Mouse (Mus musculus) embryonic facial prominence, embryonic 13.5 days (tissue): Measurements from ENCODE around the gene Zfp865. TPM values are rescaled to one million over a fixed set of nuclear protein-coding genes. Genes with fewer than 3 reads are reported as not detected.
"Not testable (repeated sequence)": the region's sequence is repeated elsewhere in the genome, so short reads cannot be mapped to it uniquely, and the experiment has no call there.

Experiments
- ATAC-seq: fragments of 200-750 bp; cut with Nextera tagmentation; 2 replicates; pipeline ENCODE4 v1.8.0; 2017; ENCODE audit warnings: low read depth; ENCODE audit not compliant: insufficient number of reproducible peaks, insufficient read depth, low FRiP score, low TSS enrichment
- H3K27ac ChIP-seq: fragments of 300-500 bp; sonication (generic); 2 replicates; pipeline ENCODE4 v1.5.1; 2015; ENCODE audit warnings: moderate library complexity, mild to moderate bottlenecking, inconsistent platforms
- H3K27me3 ChIP-seq: fragments of 300-500 bp; sonication (generic); 2 replicates; pipeline ENCODE4 v1.6.1; 2015; ENCODE audit warnings: mild to moderate bottlenecking, inconsistent platforms
- H3K36me3 ChIP-seq: fragments of 300-500 bp; sonication (generic); 2 replicates; pipeline ENCODE4 v1.6.1; 2015; ENCODE audit warnings: mild to moderate bottlenecking, inconsistent platforms
- H3K4me1 ChIP-seq: fragments of 300-500 bp; sonication (generic); 2 replicates; pipeline ENCODE4 v1.6.1; 2015; ENCODE audit warnings: inconsistent platforms
- H3K4me2 ChIP-seq: fragments of 300-500 bp; sonication (generic); 2 replicates; pipeline ENCODE4 v1.6.1; 2015; ENCODE audit warnings: moderate library complexity, mild to moderate bottlenecking, inconsistent platforms
- H3K4me3 ChIP-seq: fragments of 300-500 bp; sonication (generic); 2 replicates; pipeline ENCODE4 v1.5.1; 2015; ENCODE audit warnings: mild to moderate bottlenecking, inconsistent platforms
- H3K9ac ChIP-seq: fragments of 300-500 bp; sonication (generic); 2 replicates; pipeline ENCODE4 v1.6.1; 2015; ENCODE audit warnings: mild to moderate bottlenecking, inconsistent platforms
- H3K9me3 ChIP-seq: fragments of 300-500 bp; sonication (generic); 2 replicates; pipeline ENCODE4 v1.6.1; 2016; ENCODE audit warnings: inconsistent platforms
- WGBS: fragments of 180-500 bp; shearing (Covaris S2); methylation state at CpG from one replicate; pipeline ENCODE4 v1.1.7; 2015; ENCODE audit warnings: mixed read lengths; 5-methylcytosine and 5-hydroxymethylcytosine counted together
- polyA plus RNA-seq: library from polyadenylated mRNA; unstranded; fragments of >200 nt; fragmentation: Nextera tagmentation; extraction: Ambion mirVana; gene quantifications from 2 replicates; pipeline ENCODE4 v1.2.1, GENCODE M21; 2015

Gene Zfp865
- polyA plus RNA-seq, 1 experiment from 2014 or later: 7.9 TPM

DNA sequence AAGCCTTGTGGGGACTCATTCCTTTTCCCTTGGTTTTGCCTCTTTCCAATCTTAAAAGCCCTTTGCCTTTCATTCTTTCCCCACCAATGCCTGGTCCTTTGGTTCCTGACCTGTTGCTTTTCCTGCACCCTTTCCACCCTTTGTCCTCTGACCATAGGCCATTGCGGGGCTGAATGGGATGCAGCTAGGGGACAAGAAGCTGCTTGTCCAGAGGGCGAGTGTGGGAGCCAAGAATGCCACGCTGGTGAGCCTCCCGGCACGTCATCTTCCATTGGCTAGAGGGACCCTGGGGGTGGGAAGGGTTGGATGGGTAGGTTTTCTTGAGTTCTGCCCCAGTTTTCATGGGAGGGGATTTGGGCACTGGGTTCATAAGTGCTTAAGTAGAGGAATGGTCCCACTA lies 54.8 kb downstream of the Zfp865 start:
- 93% methylated on average over 5 of the region's 5 CpGs for WGBS
- no peaks in the 10 kb centered on the region for H3K9me3 ChIP-seq
- no peaks in the 10 kb centered on the region for H3K27me3 ChIP-seq
- H3K27ac ChIP-seq: no peak overlapping the region
- H3K4me1 ChIP-seq: no peaks in the 10 kb centered on the region
- H3K36me3 ChIP-seq: peaks cover 83% of the 10 kb centered on the region
- ATAC-seq: no peak
- H3K9ac ChIP-seq: no peak overlapping the region
- H3K4me3 ChIP-seq: no peak overlapping the region
- H3K4me2 ChIP-seq: no peak overlapping the region

DNA sequence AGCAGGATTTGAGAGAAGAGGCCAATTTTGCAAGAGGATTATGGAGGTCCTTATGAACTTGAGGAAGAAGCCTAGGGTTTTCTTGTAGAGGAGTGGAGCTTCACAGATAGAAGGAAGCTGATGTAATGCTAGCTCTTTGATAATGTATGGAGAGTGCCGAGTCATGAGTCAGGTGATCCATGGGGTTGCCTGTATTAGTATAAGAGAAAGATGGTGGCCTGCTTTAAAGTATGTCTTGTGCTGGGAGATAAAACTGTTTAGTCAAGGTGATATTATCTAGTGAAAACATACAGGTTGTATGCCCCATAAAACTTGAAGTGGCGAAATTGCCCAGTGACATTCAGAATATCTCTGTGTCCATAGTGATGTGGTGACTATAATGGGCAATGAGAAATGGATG lies 56.8 kb downstream of the Zfp865 start:
- Histone ChIP-seq H3K27me3 (no peaks in the 10 kb centered on the region), H3K9me3 (no peaks in the 10 kb centered on the region), H3K9ac (no peak overlapping the region), H3K27ac (no peak overlapping the region), H3K36me3 (peaks cover 65% of the 10 kb centered on the region), H3K4me2 (no peak overlapping the region), H3K4me3 (no peak overlapping the region), H3K4me1 (peaks cover 9% of the 10 kb centered on the region)
- ATAC-seq: no peak
- 81% methylated on average over 2 of the region's 2 CpGs for WGBS

DNA sequence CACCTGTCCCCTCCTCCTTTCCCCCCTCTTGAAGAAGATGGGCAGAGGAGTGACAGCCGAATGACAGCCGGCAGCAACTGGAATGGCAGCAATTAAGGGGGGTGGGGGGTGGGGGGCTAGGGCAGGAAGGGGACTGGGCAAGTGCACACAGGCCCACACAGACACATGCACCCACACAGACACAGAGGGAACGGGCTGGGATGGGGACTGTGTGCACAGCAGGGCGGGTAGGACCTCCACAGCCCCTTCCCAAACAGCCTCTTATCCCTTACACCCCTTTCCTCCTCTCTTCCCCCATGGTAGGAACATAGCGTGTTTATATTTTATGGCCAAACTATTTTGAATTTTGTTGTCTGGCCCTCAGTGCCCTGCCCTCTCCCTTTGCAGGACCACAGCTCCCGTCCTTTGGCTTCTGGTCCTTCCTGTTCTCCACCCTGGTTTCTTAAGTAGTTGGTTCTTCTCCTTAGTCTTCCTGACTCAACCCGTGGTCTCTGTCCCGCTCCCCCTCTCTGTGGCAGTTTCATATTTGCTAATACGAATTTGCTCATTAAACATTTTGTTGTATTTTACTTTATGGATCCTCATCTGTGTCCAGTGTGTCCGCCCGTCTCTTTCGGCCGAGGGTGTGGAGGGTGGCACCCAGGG lies 59.3 kb downstream of the Zfp865 start:
- H3K9ac ChIP-seq: peak overlapping the region; percentile 97

DNA sequence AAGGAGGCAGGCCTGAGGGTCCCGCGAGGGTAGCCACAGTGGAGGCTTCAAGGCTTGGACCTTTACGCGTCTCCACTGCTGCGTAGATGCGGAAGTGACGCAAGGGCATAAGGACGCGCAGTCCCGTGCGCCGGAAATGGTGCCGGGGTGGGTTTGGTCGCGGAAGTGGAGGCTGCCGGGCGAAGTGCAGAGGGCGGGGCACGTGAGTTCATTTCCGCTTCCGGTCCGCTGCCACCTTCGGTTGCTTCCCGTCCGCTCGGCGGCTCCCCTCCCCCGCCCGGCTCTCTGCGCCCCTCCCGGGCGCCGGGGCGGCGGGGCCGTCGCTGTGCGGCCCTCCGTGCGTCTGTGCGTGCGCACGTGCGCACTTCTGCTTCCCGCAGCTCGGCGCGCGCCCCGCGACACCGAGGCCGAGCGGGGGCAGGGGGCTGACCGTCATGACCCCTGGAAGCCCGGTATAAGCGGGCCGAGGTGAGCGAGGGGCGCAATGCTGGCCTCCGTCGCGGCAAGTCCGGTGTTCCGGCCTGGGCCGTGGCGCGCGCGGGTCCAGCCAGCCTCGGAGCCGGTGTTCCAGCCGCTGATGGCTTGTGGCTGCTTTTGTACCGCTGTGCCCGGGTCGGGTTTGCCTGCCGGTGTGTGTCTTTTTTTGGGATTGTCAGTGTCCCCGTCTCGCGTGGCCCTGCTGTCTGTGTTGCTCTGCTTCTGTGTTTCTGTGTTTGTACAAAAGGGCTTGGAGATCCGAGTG lies 60.0 kb downstream of the Zfp865 start, which contains the start of gene Epn1:
Epn1 (plus strand) TSS at position 226 of the 742 bp plus-strand sequence.
- Histone ChIP-seq H3K36me3 (peaks cover 52% of the 10 kb centered on the region), H3K4me1 (peaks cover 12% of the 10 kb centered on the region), H3K27me3 (no peaks in the 10 kb centered on the region), H3K4me3 (peak within 1 kb of the TSS; percentile 99), H3K27ac (peak within 1 kb of the TSS; percentile 93), H3K4me2 (peak within 1 kb of the TSS; percentile 74), H3K9ac (peak within 1 kb of the TSS; percentile 97), H3K9me3 (no peaks in the 10 kb centered on the region)
- ATAC-seq: peak; percentile 91
- under 1% methylated on average over 81 of the region's 81 CpGs for WGBS

More for the DNA sequence above, 59.3 kb downstream of the Zfp865 start:
- H3K4me1 ChIP-seq: peaks cover 12% of the 10 kb centered on the region
- H3K9me3 ChIP-seq, H3K27me3 ChIP-seq, ATAC-seq: not testable (repeated sequence)
- whole genome bisulfite sequencing: 49% methylated on average over 11 of the region's 13 CpGs
- peak overlapping the region; percentile 99 for H3K4me3 ChIP-seq
- peak overlapping the region; percentile 93 for H3K27ac ChIP-seq
- H3K36me3 ChIP-seq: peaks cover 55% of the 10 kb centered on the region
- H3K4me2 ChIP-seq: peak overlapping the region; percentile 74

DNA sequence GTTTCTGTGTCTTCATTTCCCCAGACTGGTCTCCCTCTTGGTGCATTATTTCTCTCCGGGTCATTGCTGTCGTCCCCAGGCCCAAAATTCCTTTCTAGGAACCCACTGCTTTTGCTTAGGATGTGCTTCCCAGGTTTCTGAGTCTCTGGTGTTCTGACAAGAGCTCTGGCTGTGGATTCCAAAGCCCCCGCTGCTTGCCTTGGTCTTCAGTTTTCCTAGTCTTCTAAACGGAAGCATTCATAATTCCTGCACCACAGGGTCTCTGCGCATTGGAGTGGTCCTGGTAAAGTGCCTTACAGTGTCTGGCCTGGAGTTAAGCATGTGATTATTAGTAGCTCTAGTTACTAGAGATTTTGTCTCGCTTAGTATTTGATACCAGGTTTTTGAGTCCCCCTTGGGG lies 60.6 kb downstream of the Zfp865 start:
- Histone ChIP-seq H3K27ac (peak overlapping the region; percentile 93), H3K27me3 (no peaks in the 10 kb centered on the region), H3K9ac (peak overlapping the region; percentile 97), H3K4me1 (peaks cover 12% of the 10 kb centered on the region), H3K36me3 (peaks cover 53% of the 10 kb centered on the region), H3K4me2 (peak overlapping the region; percentile 74), H3K4me3 (peak overlapping the region; percentile 99), H3K9me3 (no peaks in the 10 kb centered on the region)
- ATAC-seq: no peak
- WGBS: 8% methylated on average over 6 of the region's 6 CpGs

DNA sequence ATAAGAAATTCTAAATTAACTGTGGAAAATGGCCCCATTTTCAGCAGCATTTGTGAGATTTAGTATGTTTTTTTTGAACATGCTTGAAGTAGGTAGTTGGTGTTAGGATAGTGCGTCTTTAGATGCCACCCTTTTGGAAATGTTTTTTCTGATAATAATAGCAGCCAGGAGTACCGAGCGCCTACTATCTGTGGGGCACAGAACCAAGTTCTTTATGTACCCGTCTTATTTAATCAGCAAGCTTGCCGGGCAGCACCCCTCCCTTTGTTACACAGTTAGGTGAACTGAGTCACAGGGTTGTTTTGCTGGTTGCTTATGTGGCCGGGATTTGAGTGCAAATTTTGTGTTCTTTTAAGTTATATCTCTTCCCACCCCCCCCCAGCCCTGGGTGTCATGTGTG lies 61.1 kb downstream of the Zfp865 start:
- Histone ChIP-seq H3K4me1 (peaks cover 12% of the 10 kb centered on the region), H3K9ac (peak overlapping the region; percentile 97)

DNA sequence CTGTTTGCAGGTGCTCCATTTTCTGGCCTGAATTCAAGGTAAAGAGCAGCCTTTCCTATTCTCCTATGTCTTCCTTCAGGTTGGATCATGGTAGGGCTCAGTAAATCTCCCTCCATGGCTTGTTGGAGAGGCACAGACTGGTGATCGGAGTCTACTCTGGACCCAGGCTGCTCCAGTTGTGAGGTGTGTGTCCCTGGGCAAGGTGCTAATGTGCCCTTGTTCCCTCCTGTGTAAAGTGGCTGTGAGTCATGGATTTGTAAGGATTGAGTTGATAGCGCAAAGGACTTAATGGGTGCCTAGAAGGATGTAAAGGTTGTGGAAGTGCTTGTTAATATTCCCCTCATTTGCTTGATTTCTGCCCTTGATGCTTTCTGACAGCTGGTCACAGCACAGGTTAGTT lies 61.8 kb downstream of the Zfp865 start:
- no peaks in the 10 kb centered on the region for H3K27me3 ChIP-seq
- H3K27ac ChIP-seq: no peak overlapping the region
- H3K4me1 ChIP-seq: peaks cover 12% of the 10 kb centered on the region
- H3K9ac ChIP-seq: no peak overlapping the region; the same call in 1 of the 2 replicates
- no peaks in the 10 kb centered on the region for H3K9me3 ChIP-seq
- H3K4me3 ChIP-seq: peak overlapping the region; percentile 99; the same call in 1 of the 2 replicates
- 96% methylated on average over 2 of the region's 2 CpGs for WGBS
- peaks cover 52% of the 10 kb centered on the region for H3K36me3 ChIP-seq
- peak overlapping the region; percentile 74 for H3K4me2 ChIP-seq
- no peak for ATAC-seq

More for the DNA sequence above, 61.1 kb downstream of the Zfp865 start:
- Histone ChIP-seq H3K9me3 (no peaks in the 10 kb centered on the region), H3K4me2 (peak overlapping the region; percentile 74), H3K4me3 (peak overlapping the region; percentile 99), H3K27me3 (no peaks in the 10 kb centered on the region), H3K36me3 (peaks cover 55% of the 10 kb centered on the region), H3K27ac (no peak overlapping the region)
- 69% methylated on average over 6 of the region's 6 CpGs for WGBS
- ATAC-seq: no peak

DNA sequence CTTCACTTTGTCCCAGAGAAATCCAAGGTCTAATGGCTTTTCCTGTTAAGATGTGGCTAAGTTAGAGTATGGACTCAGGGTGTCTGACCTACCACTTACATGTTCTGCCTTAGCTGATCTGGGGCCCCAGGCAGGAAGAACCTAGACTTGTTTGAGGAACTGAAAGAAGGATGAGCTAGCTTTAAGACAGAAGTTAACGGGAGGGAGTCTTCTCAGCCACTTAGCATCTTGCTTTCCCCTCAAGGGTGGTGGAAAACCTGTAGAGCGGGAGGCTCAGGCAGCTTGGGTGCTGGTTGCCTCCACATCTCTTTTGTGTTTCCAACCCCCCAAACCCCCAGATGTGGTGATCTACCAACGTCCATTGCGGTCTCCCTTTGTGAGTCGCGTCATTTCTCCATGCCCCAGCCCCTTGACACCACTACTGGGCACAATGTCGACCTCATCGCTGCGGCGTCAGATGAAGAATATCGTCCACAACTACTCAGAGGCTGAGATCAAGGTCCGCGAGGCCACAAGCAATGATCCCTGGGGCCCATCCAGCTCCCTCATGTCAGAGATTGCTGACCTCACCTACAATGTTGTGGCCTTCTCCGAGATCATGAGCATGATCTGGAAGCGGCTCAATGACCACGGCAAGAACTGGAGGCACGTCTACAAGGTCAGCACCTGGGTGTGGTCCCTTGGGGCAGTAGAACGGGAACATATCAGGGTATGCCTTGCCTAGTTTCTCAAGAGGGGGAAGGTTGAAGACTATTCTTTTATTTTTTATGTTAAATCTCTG lies 63.3 kb downstream of the Zfp865 start:
- Histone ChIP-seq H3K4me1 (peaks cover 12% of the 10 kb centered on the region), H3K4me3 (no peak overlapping the region), H3K36me3 (peaks cover 41% of the 10 kb centered on the region), H3K4me2 (no peak overlapping the region), H3K27ac (no peak overlapping the region), H3K27me3 (no peaks in the 10 kb centered on the region), H3K9me3 (no peaks in the 10 kb centered on the region), H3K9ac (no peak overlapping the region)
- no peak for ATAC-seq
- 92% methylated on average over 18 of the region's 18 CpGs for WGBS

DNA sequence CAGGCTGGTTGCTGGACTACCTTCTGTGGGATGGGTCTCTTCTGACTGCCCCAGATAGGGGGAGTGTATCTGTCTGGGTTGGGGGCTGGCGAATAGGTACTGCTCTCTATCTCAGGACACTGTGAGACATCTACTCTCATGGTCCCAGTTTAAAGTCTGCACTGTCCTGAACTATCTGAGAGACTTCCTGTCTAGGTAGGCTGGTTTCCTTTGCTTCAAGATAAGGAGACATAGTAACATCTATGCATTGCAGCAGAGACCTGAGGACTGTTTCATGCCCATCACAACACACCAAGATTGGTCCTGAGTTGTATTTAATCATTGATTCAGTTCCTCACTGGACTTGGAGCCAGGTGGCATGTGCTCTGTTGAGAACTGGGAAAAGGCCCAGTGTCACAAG lies 65.3 kb downstream of the Zfp865 start:
- H3K4me2 ChIP-seq: no peak overlapping the region
- H3K4me1 ChIP-seq: peaks cover 12% of the 10 kb centered on the region
- no peak overlapping the region for H3K9ac ChIP-seq
- H3K27me3 ChIP-seq: no peaks in the 10 kb centered on the region
- ATAC-seq: no peak
- no peak overlapping the region for H3K4me3 ChIP-seq
- H3K36me3 ChIP-seq: peaks cover 46% of the 10 kb centered on the region
- H3K9me3 ChIP-seq: no peaks in the 10 kb centered on the region
- H3K27ac ChIP-seq: no peak overlapping the region
- WGBS: 90% methylated on average over 1 of the region's 1 CpGs
